Mouse (Mus musculus): ENCODE results near the gene Nodal.

Nodal gene

GRCm38 (mm10) chr10:61429043-61429442 is 11.3 kb downstream of the Nodal start:
- WGBS: 89% methylated on average over 5 of the region's 5 CpGs

GRCm38 (mm10) chr10:61431375-61431774 is 13.6 kb downstream of the Nodal start:
- 53% methylated on average over 9 of the region's 9 CpGs for WGBS

GRCm38 (mm10) chr10:61440202-61440800 is 22.5 kb downstream of the Nodal start:
- 91% methylated on average over 7 of the region's 7 CpGs for WGBS

GRCm38 (mm10) chr10:61443456-61443855 is 25.7 kb downstream of the Nodal start:
- 53% methylated on average over 6 of the region's 6 CpGs for WGBS

GRCm38 (mm10) chr10:61443876-61444275 is 26.1 kb downstream of the Nodal start:
- 89% methylated on average over 1 of the region's 1 CpGs for WGBS

- WGBS: 57% methylated on average over 3 of the region's 3 CpGs
Observed at GRCm38 (mm10) chr10:61445016-61445415, 27.2 kb downstream of the Nodal start.

- WGBS: 71% methylated on average over 10 of the region's 10 CpGs
Observed at GRCm38 (mm10) chr10:61447581-61448353, 30.0 kb downstream of the Nodal start.

- WGBS: 84% methylated on average over 3 of the region's 3 CpGs
Observed at GRCm38 (mm10) chr10:61448834-61449233, 31.1 kb downstream of the Nodal start.

- WGBS: 3% methylated on average over 8 of the region's 8 CpGs
Observed at GRCm38 (mm10) chr10:61451463-61451930, 33.7 kb downstream of the Nodal start.

GRCm38 (mm10) chr10:61451931-61452617 is 34.3 kb downstream of the Nodal start:
- WGBS: 1% methylated on average over 56 of the region's 62 CpGs

- under 1% methylated on average over 34 of the region's 36 CpGs for WGBS
Observed at GRCm38 (mm10) chr10:61452645-61453044, 34.9 kb downstream of the Nodal start, which contains the start of gene Eif4ebp2. TSS of gene Eif4ebp2 (minus strand) at chr10:61452661.

GRCm38 (mm10) chr10:61453171-61453570 is 35.4 kb downstream of the Nodal start:
- 44% methylated on average over 3 of the region's 3 CpGs for WGBS

GRCm38 (mm10) chr10:61457182-61457581 is 39.4 kb downstream of the Nodal start:
- WGBS: 73% methylated on average over 3 of the region's 3 CpGs

- 86% methylated on average over 4 of the region's 4 CpGs for WGBS
Observed at GRCm38 (mm10) chr10:61465009-61465408, 47.2 kb downstream of the Nodal start.

GRCm38 (mm10) chr10:61466242-61466641 is 48.5 kb downstream of the Nodal start:
- WGBS: 68% methylated on average over 8 of the region's 8 CpGs

GRCm38 (mm10) chr10:61466873-61467272 is 49.1 kb downstream of the Nodal start:
- WGBS: 25% methylated on average over 5 of the region's 5 CpGs

GRCm38 (mm10) chr10:61468900-61469299 is 51.1 kb downstream of the Nodal start:
- WGBS: 62% methylated on average over 7 of the region's 7 CpGs

GRCm38 (mm10) chr10:61473640-61474039 is 55.9 kb downstream of the Nodal start:
- WGBS: 70% methylated on average over 3 of the region's 3 CpGs

- WGBS: 49% methylated on average over 1 of the region's 1 CpGs
Observed at GRCm38 (mm10) chr10:61474344-61474743, 56.6 kb downstream of the Nodal start.
